Mouse (Mus musculus): ENCODE results near the gene Slc26a10.

The Slc26a10 gene

DNA sequence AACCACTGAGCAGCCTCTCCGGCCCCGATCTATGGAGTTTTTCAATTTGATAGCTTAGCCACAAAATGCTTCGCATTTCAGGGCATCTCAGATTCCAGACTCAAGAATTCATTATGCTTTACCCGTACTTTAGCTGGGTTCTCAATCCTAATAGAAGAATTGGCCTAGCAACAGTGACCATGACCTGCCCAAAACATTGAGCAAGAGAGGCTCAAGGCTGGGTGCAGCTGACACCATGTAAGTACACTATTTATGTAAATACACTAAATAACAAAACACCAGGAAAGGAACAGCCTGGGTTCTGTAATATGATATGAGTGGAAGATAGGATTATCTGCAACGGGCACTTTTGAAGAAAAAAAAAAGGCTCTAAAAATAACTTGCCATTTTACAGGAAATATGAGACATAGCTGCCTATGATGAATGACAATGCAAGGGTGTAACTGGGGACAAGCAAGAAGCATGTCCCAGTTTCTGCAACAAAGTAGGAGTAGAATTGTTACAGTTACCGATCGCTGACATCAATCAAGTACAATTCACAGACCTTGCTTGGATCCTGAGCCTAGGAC is 52.6 kb downstream of the Slc26a10 start:
- DNase-seq = no peak

- no peak for DNase-seq
These were observed 53.9 kb downstream of the Slc26a10 start for GRCm38 (mm10) chr10:127126579-127126978.

DNA sequence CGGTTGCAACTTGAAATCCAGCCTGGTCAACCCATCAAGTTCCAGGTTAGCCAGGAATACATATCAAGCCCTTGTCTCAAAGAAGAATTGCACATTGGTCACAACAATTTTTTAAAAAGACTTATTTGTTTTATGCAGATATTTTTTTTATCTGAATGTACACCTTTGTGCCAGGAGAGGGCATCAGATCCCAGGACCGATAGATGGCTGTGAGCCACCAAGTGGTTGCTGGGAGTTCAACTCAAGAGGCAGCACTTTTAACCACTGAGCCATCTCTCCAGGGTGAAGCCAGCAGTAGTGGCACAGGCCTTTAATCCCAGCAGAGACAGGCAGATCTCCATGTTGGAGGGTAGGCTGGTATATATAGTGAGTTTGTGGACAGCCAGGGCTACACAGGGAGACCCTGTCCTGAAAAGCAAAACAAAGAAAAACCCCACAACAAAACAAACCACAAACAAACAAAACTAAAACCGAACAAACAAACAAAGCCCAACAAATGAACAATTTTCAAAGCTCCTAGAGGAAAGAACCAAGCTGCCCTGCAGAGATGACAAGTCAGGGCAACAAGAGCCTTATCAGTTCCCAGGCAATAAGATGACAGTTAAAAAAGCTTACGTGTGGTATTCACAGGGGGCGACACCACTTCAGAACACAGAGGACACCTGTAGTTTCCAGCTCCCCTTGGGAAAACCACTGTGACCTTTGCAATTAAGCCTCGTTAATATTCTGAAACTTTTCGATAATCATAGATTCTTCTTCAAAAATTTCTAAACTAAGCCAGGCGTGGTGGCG is 55.0 kb downstream of the Slc26a10 start:
- peak in 1 of 2 experiments; percentile 21 for DNase-seq

GRCm38 (mm10) chr10:127123436-127123805 is 57.0 kb downstream of the Slc26a10 start:
- DNase-seq = peak; percentile 81 to 90

DNA sequence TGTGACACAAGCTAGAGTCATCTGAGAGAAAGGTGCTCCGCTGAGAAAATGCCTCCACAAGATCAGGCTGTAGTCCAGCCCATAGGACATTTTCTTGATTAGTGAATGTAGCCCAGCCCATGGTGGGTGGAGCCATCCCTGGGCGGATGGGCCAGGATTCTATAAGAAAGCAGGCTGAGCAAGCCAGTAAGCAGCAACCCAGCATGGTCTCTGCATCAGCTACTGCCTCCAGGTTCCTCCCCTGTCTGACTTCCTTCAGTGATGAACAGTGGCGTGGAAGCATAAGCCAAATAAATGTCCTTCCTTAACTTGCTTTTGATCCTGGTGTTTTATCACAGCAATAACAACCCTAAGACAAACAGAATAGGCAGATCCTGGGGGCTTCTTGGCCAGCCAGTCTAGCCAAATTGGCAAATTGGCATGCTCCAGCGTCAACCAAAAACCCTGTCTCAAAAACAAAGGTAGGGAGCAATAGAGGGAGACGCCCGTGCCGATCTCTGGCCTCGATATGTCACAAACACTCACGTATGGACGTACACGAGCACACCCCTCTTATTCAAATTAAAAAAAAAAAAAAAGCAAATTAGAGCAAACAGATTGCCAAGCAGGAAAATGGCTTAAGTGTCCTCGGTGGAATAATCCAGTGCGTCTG is 57.5 kb downstream of the Slc26a10 start:
- DNase-seq = peak; percentile 67 to 70

DNA sequence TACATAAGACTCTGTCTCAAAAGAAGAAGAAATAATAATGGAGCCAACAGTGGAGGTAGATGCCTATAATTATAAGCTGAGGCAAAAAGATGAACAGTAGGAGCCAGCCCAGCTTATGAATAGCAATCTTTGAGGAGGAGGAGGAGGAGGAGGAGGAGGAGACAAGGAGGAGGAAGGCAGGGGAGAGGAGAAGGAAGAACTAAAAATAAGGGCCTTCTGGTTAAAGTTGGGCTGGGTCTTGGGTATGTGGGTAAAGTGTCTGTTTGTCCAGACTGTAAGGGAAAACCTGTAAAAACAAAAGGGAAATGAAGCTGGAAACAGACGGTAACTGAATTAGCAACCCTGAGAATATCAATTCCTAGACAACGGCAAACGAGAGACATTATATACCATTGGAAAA is 58.4 kb downstream of the Slc26a10 start:
- DNase-seq = no peak

Data from cerebellum, postnatal 36 days (tissue).